ENCODE assay signal across 31 mouse cellular contexts in the genomic region with DNA sequence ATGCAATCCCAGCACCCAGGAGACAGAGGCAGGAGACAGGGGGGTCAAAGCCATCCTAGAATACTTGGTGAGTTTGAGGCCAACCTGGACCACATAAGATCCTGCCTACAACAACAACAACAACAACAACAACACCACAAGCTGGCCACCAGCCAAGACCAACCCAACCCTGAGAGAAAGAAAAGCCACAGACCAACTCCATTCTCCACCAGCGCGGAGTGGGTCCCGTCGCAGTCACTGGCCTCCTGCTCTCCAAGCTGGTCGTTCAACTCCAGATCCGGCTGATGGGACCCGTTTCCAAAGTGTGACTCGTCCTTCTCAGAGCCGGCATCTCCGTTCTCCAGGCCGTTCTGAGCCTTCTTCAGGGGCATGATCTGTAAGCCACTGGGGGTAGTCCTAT.
"Had no signal": no experiment of that assay in that cellular context is flagged by ENCODE, and none has a peak within 500 bp of the region (broad histone marks: within the 10 kb centered on the region; RNA-seq: fewer than 3 reads in every experiment).

No protein-coding gene starts in this region.

- H3K27ac ChIP-seq: left cerebral cortex, adult 2 months; limb, embryonic 10.5 days; limb, embryonic 12.5 days; limb, embryonic 13.5 days; limb, embryonic 15.5 days; liver, embryonic 12.5 days; liver, embryonic 13.5 days; liver, embryonic 14.5 days; liver, embryonic 15.5 days; lung, embryonic 15.5 days; macrophage; midbrain, embryonic 10.5 days; midbrain, embryonic 12.5 days; midbrain, embryonic 13.5 days; midbrain, embryonic 15.5 days had no signal

- H3K27me3 ChIP-seq: limb, embryonic 12.5 days; limb, embryonic 13.5 days; limb, embryonic 15.5 days; liver, embryonic 12.5 days; liver, embryonic 13.5 days; liver, embryonic 15.5 days; lung, embryonic 15.5 days; megakaryocyte, embryonic 14.5 days; midbrain, embryonic 12.5 days; midbrain, embryonic 13.5 days; midbrain, embryonic 15.5 days had no signal

- H3K9me3 ChIP-seq: limb, embryonic 10.5 days; limb, embryonic 12.5 days; limb, embryonic 13.5 days; limb, embryonic 15.5 days; liver, embryonic 12.5 days; liver, embryonic 13.5 days; liver, embryonic 15.5 days; lung, embryonic 15.5 days; midbrain, embryonic 10.5 days; midbrain, embryonic 12.5 days; midbrain, embryonic 13.5 days; midbrain, embryonic 15.5 days had no signal

- H3K4me1 ChIP-seq: limb, embryonic 10.5 days; limb, embryonic 15.5 days; megakaryocyte, embryonic 14.5 days had no signal

- H3K9ac ChIP-seq: limb, embryonic 12.5 days; limb, embryonic 13.5 days; limb, embryonic 15.5 days; liver, embryonic 12.5 days; liver, embryonic 13.5 days; liver, embryonic 14.5 days; liver, embryonic 15.5 days; liver, postnatal 0 days; lung, embryonic 14.5 days; lung, embryonic 15.5 days; midbrain, embryonic 12.5 days; midbrain, embryonic 13.5 days; midbrain, embryonic 15.5 days had no signal

- ATAC-seq: liver, embryonic 12.5 days; liver, postnatal 0 days; lung, postnatal 0 days; midbrain, embryonic 13.5 days; midbrain, embryonic 15.5 days; midbrain, embryonic 16.5 days had no signal

- H3K36me3 ChIP-seq: limb, embryonic 10.5 days; limb, embryonic 12.5 days; limb, embryonic 15.5 days; liver, embryonic 12.5 days; liver, embryonic 13.5 days; liver, embryonic 15.5 days; lung, embryonic 15.5 days; midbrain, embryonic 15.5 days had no signal

- DNase-seq: left cerebral cortex, postnatal 4 days; liver; liver, embryonic 13.5 days; liver, postnatal 0 days; lung, adult 18-20 months; lung, adult 2 months; lung, embryonic 14.5 days; lung, postnatal 14 days; lung, postnatal 36 days; lung, postnatal 4 days; midbrain, embryonic 14.5 days had no signal

- H3K4me3 ChIP-seq: left cerebral cortex, adult 2 months; limb, embryonic 10.5 days; limb, embryonic 12.5 days; limb, embryonic 13.5 days; limb, embryonic 15.5 days; liver, embryonic 12.5 days; liver, embryonic 13.5 days; liver, embryonic 15.5 days; lung, embryonic 15.5 days; megakaryocyte, embryonic 14.5 days; midbrain, embryonic 10.5 days; midbrain, embryonic 12.5 days; midbrain, embryonic 13.5 days; midbrain, embryonic 15.5 days; myocyte had no signal

- H3K4me2 ChIP-seq: limb, embryonic 12.5 days; limb, embryonic 13.5 days; limb, embryonic 15.5 days; liver, embryonic 11.5 days; liver, embryonic 12.5 days; liver, embryonic 13.5 days; liver, embryonic 15.5 days; lung, embryonic 14.5 days; lung, embryonic 15.5 days; midbrain, embryonic 11.5 days; midbrain, embryonic 12.5 days; midbrain, embryonic 13.5 days; midbrain, embryonic 15.5 days had no signal
